Mouse (Mus musculus) adrenal gland, adult 2 months (tissue): ENCODE measurements around the gene Fcrl5. TPM values are rescaled to one million over a fixed set of nuclear protein-coding genes. Genes with fewer than 3 reads are reported as not detected.
A peak's percentile ranks its signal among the peaks of the same experiment; 100 is the strongest.
"Not testable (repeated sequence)": the region's sequence is repeated elsewhere in the genome, so short reads cannot be mapped to it uniquely, and the experiment has no call there.

Source experiments
- DNase-seq: peaks from one replicate; pipeline ENCODE4 v3.0.0; 2021
- long read RNA-seq: library from polyadenylated mRNA; stranded (forward); transcript quantifications from one replicate; pipeline ENCODE4 v2.0.0, GENCODE M21; 2021
- polyA plus RNA-seq: library from polyadenylated mRNA; depleted of rRNA; stranded (reverse); fragments of >200 nt; gene quantifications from 2 replicates; pipeline ENCODE4 v1.2.3, GENCODE M21; 2012; rRNA removed
- total RNA-seq, 2 experiments: library from RNA; stranded (reverse); gene quantifications; 2 replicates each; pipeline ENCODE4 v1.2.3; 2021

The Fcrl5 gene
- not detected for total RNA-seq
- polyA plus RNA-seq, result not detected in 2 replicates
- long read RNA-seq, result 0 reads

DNA sequence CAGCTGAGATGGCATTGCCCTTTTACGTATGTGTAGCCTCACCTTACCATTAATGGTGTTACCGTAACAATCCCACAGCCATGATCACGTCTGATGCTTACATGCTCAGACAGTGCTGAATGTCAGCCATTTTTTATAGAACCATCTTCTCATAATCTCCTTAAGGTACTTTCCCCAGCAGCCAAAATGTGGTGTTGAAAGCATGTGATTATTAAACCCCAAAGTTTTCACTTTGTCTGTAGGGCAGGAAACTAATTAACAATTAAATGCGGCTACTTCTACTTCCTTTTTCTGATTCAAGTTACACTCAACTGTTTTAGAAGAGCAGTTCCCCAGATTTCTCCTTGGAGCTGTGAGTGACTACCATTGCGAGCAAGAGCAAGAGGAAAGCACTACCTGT is at the start of gene Fcrl5:
Gene Fcrl5 (plus strand): TSS at position 295 of the 400 bp plus-strand sequence.
- DNase-seq, result no peak

DNA sequence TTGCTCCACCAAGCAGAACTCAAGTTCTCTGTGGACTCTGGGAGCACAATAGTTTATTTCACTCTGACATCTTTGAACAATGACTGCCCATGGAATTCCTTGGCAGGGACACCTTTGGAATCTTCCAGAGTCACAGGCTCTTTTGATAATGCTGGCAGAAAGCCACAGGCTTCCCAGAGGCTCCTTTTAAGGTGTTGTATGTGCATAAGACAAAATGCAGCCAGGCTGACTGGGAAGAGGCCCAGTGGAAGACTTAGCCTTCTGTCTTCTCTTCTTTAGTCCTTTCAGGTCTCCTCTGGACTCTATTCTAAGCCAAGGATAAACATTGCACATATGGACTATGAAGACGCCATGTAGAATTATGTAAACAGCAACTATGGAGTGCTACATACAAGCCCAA is 44.6 kb upstream of the Fcrl5 start:
- DNase-seq, result no peak

DNA sequence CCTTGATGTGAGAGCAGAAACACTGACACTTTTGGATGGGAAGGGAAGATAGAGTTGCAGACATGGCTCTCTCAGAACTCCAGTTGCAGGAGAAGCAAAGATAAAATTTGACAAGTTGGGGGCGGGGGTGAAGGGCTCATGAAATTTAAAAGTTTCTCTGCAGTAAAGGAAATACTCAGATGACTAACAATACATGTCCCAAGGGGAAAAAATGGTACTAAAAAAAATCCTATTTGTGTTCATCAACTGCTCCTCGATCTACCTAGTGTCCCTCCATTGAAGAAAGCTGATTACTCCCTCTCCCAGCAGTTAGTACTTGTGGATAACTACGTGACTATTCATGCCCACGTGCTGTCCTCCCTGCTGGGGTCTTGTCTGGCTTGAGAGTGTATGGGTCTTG is 36.8 kb upstream of the Fcrl5 start:
- DNase-seq, result no peak

DNA sequence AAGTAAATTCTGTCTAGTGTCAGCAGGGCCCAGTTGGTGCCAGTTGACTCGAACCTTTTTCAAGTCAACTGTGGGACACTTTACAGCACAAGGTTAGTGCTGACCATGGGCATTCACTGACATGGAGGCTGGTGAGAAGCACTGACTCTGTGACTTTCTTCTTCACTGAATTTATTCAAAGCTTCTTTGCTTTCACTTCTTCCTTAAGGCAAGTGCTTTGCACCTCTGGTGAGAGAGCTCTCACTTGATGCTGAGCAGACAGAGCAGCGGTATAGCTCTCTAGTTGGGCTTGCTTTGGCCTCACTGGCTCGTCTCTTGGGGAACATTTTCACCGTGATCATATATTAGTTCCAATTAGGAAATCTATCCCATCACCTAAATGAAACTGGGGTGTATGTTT is 35.7 kb upstream of the Fcrl5 start:
- no peak for DNase-seq

DNA sequence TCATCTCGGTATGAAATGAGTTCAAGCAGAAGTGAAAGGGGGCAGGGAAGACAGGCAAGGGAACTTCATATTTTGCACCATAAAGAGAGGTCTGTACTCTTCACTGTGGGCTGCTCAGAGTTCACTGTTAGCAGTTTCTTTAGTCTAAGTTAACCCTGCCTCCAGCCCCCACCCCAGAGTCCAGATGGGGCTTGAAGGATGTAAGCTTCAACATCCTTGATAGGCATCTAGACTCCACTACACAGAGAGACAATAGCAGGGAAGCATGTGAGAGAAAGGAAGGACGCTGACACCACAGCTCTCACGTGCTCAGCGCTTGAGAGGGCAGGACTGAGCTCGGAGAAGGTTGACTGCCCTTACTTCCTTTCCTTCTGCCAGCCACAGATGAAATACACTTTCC is 34.3 kb upstream of the Fcrl5 start:
- no peak for DNase-seq

DNA sequence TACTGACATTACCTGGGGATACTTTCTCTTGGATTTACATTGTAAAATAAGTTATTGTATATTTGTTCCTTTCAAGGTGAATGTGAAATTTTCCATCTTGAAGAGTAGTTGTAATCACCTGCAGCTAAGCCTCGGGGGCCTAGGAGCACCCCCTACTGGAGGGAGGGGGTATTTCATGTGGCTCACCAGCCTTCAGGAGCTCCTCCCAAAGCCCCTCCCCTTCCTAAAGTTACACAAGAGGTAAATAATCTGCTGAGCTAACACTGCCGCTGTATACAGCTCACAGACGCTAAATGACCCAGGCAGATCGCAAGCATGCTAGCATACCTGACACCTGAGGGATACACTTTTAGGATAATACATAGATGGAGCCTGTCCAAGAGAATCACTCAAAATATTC is 27.4 kb upstream of the Fcrl5 start:
- DNase-seq, result no peak

DNA sequence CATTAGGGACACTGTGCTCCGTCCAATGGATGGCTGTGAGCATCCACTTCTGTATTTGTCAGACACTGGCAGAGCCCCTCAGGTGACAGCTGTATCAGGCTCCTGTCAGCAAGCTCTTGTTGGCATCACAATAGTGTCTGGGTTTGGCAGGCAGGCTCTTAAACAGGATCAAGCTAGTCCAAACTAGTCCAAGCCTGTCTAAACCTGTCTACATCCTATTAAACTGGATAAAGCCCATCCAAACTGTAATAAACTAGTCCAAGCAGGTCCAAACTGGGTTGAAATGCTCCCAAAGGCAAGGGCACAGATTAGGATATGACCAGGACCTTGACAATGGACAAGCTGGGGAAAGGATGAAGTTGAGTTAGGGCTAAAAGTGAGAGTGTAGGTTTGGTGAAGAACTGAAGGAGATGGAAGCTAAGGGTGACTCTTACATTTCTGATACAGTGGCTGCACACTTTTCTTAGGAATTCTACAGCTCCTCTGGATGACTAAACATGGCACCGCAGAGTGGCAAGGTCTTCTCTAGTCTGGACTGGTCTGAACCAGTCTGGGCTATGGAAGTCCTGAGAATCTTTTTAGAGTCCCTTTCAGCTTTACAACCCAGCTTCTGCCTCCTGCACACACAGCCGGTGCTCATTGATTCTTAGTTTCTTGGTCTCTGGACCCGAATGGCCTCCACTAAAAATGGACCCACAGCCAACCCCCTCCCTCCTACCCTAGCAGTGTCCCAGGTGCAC is 26.2 kb upstream of the Fcrl5 start:
- no peak for DNase-seq

DNA sequence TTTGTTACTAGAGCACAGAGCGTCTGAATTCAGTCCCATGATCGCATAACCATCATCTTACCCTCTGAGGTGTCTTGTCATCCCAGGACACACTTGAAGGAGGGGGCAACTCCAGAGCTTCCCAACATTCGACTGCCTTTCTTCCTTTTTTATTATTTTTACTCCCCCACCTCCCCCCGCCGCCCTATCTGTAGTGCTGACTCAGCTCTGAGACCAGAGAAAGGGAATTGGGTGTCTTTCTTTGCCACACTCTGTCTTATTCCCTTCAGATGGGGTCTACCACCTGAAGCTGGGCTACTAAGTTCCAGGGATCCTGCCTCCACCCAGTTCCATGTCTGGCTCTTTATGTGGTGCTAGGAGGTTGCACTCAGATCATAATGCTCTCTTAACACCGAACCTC is 25.0 kb upstream of the Fcrl5 start:
- no peak for DNase-seq

DNA sequence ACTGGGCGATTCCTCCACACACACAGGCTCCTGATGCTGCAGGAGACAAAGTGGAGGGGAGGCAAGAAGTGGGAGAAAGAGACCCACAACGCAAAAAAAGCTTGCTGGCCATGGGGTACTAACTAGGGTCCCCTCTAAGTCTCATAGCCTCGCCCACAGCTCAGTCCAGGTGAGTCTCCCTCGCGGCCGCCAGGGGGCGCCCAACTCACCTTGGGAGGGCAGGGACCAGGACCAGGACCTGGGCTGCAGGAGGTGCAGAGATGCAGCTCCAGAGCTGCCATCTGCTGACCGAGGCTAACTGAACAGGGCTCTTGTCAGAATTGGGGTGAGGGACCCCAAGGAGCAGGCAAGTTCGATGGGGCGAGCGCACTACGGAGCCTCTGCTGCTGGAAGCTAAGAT is 24.4 kb upstream of the Fcrl5 start:
- DNase-seq, result peak; percentile 54

DNA sequence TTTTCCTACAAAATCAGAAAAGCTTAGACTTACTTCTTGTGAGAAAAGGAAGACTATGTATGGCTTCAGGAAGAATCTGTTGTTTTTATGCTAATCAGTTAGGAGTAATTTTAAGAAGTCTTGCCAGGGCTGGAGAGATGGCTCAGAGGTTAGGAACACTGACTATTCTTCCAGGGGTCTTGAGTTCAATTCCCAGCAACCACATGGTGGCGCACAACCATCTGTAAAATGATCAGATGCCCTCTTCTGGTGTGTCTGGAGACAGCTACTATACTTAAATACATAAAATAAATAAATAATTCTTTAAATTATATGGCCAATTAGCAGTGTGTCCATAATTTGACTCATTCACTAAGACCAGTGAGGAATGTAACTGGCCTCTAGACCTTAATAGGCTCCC is 14.9 kb upstream of the Fcrl5 start:
- DNase-seq, result no peak

DNA sequence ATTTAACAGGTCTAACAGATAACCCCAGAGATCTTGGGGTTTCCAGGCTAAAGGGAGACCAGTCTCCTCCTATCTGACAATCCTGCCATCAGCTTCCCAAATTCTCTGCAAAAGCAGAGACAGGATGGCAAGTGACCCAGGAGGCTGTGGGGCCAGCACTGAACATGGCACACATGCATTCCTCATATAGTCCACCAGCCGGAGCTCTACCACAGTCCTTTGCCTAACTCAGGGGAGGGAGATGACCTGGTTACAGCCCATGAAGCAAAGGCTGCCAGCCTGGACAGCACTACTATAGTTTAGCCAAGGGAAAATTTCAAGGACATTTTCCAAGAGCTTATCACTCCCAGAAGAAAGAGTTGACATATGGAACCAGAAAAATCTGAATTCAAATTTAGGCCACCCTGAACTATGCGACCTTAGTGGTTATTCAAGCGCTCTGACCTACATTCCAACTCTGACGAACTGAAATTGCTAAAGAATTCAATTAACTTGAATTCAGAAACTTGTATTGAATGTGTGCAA is 13.1 kb upstream of the Fcrl5 start:
- no peak for DNase-seq

DNA sequence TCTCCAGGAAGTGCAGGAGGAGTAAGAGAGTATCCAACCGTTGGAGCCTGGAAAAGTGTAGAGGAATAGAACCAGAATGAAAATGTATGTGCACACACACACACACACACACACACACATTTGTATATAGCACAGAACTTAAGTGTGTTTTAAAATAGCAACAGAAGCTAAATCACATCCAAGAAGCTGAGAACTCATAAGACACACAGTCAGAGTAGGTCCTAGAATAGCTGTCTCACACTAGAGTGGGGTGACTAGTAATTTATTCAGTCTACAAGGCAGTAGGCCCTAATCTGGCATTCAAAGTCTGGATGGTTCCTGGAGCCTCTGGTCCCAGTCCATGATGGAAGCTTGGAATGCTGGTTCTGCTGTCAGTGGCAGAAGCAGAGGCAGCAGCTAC is 5.0 kb downstream of the Fcrl5 start:
- DNase-seq, result no peak

DNA sequence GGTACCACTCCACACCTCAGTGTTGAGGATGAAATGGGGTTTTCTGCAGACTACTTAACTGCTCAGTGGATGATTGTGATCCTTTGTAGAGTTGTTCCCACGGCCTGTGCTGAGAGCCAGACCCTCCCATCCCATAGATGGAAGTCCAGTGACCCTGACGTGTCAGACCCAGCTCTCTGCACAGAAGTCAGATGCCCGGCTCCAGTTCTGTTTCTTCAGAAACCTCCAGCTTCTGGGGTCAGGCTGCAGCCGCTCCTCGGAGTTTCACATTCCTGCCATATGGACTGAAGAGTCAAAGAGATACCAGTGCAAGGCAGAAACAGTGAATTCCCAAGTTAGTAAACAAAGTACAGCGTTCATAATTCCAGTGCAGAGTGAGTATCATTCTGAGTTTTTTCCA is 8.4 kb downstream of the Fcrl5 start:
- DNase-seq, result no peak

DNA sequence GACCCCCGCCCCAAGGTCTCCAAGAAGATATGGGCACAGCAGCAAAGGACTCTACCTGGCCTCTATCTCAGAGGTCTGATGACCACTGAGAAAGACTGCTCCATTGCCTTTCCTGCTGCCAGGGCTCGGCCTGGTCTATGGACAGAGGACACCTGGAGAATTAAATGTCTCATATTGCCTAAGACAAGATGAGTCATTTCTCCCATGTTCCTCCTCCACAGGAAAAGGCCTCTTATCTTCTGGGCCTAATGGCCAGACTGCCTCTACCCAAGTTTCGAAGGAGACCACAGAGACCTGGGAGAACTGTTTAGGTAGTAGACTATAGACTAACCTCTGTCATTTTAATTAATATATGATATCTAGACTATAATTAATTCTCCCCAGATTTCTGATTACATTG is 29.9 kb downstream of the Fcrl5 start:
- no peak for DNase-seq

DNA sequence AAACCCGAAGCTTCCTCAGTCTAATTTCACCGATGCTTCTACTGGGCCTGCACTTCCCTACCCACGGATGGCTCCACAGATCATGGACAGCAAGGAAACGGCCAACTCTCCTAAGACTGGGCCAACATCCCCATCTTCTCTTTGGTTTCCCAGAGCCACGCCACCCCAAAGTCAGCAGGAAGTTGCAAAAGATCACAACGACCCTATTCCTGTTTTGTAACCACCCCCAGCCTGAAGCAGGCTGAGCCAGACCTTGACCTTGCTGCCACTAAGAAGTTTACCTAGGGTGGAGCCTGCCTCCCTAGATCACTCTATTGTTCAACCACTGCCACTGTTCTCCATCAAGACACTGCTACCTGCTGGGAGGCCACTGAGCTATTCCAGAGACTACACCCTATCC is 31.4 kb downstream of the Fcrl5 start:
- DNase-seq, result no peak

DNA sequence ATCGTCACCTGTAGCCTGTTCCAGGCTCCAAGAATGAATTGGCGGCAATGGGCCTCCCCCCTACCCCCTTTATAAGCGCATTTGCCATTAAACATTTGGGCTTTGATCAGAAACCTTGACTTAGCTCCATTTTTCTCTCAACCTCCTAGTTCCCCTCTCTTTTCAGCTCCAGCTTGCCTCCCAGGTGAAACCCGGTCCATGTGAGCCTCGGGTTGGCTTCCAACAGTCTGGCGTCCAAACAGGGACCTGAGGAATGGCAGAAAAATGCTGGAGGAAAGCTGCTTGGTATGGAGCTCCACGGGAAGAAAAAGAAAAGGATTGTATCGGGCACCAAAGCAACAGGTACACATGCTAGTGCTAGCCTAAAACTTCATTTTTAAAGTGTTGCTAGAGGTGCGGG is 31.8 kb downstream of the Fcrl5 start:
- DNase-seq, result no peak

DNA sequence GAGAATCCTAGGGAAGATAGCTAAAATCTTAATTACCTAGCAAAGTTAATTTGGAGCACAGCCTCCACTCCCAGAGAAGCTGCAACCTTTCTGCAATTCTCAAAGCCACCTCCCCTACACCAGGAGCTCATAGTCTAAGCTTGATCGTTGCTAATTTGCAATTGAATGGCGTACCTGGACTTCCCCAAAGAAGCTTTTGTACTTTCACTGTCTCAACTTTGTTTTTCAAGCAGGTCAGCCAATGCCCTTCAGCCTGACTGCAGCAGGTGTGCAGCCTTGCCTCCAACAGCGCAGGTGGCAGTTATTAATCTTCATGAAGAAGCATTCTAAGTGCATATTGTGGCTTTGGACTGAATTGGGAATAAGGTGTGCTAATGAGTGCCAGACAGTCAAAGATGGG is 42.4 kb downstream of the Fcrl5 start:
- not testable (repeated sequence) for DNase-seq

DNA sequence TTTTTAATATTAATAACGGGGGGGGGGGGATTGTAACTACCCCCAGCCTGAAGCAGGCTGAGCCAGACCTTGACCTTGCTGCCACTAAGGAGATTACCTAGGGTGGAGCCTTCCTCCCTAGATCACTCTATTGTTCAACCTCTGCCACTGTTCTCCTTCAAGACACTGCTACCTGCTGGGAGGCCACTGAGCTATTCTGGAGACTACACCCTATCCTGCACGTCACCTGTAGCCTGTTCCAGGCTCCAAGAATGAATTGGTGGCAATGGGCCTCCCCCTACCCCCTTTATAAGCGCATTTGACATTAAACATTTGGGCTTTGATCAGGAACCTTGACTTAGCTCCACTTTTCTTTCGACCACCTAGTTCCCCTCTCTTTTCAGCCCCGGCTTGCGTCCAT is 43.0 kb downstream of the Fcrl5 start:
- not testable (repeated sequence) for DNase-seq

DNA sequence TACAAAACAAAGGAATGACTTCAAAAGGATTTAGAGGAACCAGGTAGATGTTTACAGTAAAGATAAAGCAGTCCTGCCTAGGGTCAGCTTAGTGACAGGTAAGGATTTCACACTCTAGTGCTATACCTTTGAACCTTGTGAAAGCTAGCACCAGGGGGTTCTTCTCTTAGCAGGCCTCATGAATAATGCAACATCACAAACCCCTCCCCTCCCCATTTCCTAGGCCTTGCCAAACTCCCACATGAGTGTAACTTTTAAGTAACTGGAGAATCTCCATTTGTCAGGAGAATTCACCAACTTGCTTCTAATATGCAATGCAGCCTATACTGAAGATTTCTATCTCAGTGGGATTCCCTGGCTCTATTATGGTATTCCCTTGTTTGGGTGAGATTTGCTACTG is 43.7 kb downstream of the Fcrl5 start:
- DNase-seq, result not testable (repeated sequence)

DNA sequence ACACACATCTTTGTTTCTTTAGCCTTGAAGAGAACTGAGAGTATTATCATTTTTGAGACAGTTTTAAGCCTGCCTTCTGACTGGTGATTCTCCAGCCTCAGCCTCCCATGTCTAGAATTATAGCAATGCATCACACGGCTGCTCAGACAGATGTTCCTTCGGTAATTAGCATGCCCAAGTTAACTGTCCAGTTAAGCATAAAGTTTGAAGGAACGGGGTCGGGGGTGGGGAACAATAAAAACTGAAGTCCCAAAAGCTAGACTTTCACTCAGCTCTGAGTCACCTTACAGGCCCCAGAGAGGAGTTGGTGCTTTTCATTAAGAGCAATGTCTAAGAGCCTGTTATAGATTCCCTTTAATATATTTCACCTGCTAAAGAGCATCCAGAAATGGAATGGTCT is 51.8 kb downstream of the Fcrl5 start:
- no peak for DNase-seq

DNA sequence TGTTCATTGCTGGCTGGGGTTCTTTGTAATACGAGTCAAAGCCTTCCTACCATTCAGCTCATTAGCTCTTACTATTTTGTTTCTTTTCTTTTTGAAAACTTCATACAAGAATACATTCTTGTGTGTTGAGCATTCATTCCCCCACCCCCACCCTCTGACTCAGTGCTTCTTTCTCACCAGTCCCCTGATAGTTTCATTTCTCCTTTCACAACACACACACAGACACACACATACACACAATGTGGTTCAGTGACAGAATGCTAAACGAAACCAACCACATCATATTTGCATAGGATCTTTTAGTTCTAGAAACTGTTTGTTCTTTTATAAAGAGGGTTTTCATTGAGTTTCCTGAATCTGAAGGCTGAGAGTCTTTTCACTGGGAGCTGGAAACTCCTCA is 52.3 kb downstream of the Fcrl5 start:
- no peak for DNase-seq

DNA sequence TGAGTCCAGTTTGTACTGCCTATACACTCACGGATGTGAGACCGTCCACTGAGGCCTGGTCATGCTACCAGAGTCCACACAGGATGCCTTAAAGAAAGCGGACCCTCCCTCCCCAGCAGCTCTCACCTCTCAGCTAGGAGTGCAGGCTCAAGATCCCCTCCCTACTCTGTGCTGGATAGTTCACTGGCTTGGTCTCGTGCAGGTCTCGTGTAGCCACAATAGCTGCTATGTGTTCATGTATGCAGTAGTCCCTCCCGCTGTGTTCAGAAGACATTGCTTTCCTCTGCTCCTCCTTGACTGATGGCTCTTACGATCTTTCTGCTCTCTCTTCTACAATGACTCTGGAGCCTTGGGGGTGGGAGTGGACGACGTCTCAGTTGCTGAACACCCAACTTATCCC is 62.7 kb downstream of the Fcrl5 start:
- DNase-seq, result no peak

DNA sequence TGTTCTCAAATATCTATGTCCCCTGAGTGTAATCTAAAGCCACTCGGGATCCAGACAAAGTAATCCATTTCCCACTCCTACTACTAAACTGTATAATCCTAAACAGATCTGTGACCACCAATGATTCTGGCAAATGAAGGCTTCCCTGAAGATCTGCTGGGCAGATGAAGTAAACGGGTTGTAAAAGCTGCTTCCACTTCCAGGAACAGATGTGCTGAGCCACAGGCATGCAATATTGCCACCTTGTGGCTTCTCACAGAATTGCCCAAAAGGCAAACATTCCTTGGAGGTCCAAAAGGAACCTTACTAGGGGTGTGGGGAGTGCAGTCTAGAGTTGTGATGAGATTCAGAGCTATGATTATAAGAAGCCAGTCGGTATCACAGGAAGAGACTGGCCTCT is 63.5 kb downstream of the Fcrl5 start:
- DNase-seq, result peak; percentile 66
